Mouse (Mus musculus): ENCODE results near the gene Ugt1a9. TPM values are rescaled to one million over a fixed set of nuclear protein-coding genes. Genes with fewer than 3 reads are reported as not detected.
"Not testable (repeated sequence)": the region's sequence is repeated elsewhere in the genome, so short reads cannot be mapped to it uniquely, and the experiment has no call there.

Gene Ugt1a9
- polyA plus RNA-seq, 1 experiment from 2014 or later = not detected

DNA sequence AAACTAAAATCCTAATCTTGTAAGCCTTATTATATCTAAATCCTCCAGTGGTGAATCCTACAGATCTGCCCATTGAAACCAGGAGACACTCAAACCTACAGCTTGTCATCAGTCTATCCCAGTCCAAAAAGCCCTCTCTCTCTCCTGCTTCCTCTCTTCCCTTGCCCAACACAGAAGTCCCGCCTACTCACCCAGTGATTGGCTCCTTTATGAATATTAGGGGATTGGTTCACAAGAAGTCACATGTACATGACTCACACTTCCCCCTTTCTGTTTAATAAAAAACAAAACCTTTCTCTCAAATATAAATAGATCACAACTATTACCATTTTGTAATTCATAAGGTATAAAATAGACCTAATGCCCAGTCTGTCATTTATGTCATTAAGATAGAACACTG, 6.5 kb downstream of the Ugt1a9 start:
- H3K4me1 ChIP-seq (replicated peaks; ENCODE audit: control insufficient read depth, insufficient read depth, low read length) = no peaks in the 10 kb centered on the region
- H3K27ac ChIP-seq (ENCODE audit: low read depth, low read length) = no peak overlapping the region
- no peak for DNase-seq (ENCODE audit: low spot score)
- 72% methylated on average over 1 of the region's 1 CpGs for WGBS
- no peak overlapping the region for H3K9ac ChIP-seq (ENCODE audit: low read depth, low read length)
- no peaks in the 10 kb centered on the region for H3K36me3 ChIP-seq (ENCODE audit: control insufficient read depth, insufficient read depth, low read length)
- no peak overlapping the region for H3K4me3 ChIP-seq (ENCODE audit: low read depth, low read length)
- no peaks in the 10 kb centered on the region for H3K9me3 ChIP-seq (ENCODE audit: control insufficient read depth, low read length)
- no peak overlapping the region for H3K4me2 ChIP-seq
- no peak for ATAC-seq (replicated peaks; ENCODE audit: low FRiP score)
- no peaks in the 10 kb centered on the region for H3K27me3 ChIP-seq (replicated peaks; ENCODE audit: control insufficient read depth, insufficient read depth, low read length)

DNA sequence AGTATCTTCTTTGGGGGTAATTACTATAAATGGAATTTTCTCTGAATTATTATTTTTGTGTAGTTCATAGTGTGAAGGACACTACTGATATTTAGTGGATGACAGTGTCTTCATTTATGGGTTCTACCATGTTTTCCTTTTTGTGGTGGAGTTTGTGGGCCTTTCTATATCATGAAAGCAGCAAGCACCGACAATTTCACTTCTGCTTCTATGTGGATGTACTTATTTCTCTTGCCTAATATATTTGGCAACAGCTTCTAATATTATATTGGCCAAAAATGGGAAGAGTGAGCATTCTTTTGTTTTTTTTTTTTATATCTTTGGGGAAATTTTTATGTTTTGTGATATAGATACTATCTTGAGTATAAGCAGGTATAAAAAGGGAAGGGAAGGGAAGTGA, 11.1 kb downstream of the Ugt1a9 start:
- WGBS = 78% methylated on average over 1 of the region's 1 CpGs
- no peak overlapping the region for H3K4me2 ChIP-seq
- no peak overlapping the region for H3K27ac ChIP-seq (ENCODE audit: low read depth, low read length)
- H3K27me3 ChIP-seq (replicated peaks; ENCODE audit: control insufficient read depth, insufficient read depth, low read length) = no peaks in the 10 kb centered on the region
- H3K4me3 ChIP-seq (ENCODE audit: low read depth, low read length) = no peak overlapping the region
- H3K36me3 ChIP-seq (ENCODE audit: control insufficient read depth, insufficient read depth, low read length) = no peaks in the 10 kb centered on the region
- no peak overlapping the region for H3K9ac ChIP-seq (ENCODE audit: low read depth, low read length)
- no peaks in the 10 kb centered on the region for H3K9me3 ChIP-seq (ENCODE audit: control insufficient read depth, low read length)
- ATAC-seq (replicated peaks; ENCODE audit: low FRiP score) (no peak), DNase-seq (ENCODE audit: low spot score) (no peak)
- H3K4me1 ChIP-seq (replicated peaks; ENCODE audit: control insufficient read depth, insufficient read depth, low read length) = no peaks in the 10 kb centered on the region

DNA sequence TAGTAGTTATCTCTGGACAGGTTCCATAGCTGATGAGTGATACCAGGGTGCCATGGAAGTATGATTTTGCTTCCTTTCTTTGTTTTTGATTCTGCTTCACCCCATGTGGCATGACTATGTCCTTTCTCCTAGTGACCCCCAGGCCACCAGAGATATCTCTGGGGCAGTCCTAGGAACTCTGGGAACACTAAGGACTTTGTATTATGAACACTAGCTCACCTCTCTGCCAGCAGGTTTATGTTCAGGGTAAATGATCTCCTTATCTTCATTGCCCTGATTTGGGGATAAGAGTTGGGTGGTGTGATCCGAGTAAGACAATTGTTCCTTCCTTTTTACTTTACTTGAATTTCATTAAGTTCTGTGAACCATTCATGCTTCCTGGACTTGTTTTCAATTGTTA, 15.5 kb downstream of the Ugt1a9 start:
- WGBS = 55% methylated on average over 1 of the region's 1 CpGs
- no peak for ATAC-seq (replicated peaks; ENCODE audit: low FRiP score)
- H3K9ac ChIP-seq (ENCODE audit: low read depth, low read length) = no peak overlapping the region

DNA sequence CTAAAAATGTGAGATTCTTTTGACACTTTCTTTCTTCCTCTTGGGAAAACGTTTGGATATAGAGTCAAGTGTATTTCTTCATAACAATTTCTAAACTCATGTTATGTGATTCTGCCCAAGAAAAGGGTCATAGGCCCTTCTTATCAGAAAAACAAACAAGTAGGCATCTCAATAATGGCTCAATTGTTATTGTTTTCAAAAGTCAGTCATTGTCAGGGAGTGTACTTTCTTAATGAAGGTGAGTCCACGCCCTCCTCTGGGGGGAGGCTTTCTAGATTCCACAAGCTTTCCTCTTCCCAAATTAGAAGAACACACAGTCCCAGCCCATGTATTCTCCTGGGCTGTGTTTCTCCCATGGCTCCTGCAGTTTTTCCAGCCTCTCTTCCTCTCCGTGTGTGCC, 16.9 kb downstream of the Ugt1a9 start, which contains the start of gene Ugt1a8:
Gene Ugt1a8 (plus strand): TSS at position 301 of the 400 bp plus-strand sequence.
- Histone ChIP-seq H3K9me3 (ENCODE audit: control insufficient read depth, low read length) (no peaks in the 10 kb centered on the region), H3K4me2 (no peak within 1 kb of the TSS), H3K27ac (ENCODE audit: low read depth, low read length) (no peak within 1 kb of the TSS), H3K36me3 (ENCODE audit: control insufficient read depth, insufficient read depth, low read length) (no peaks in the 10 kb centered on the region), H3K9ac (ENCODE audit: low read depth, low read length) (no peak within 1 kb of the TSS), H3K4me3 (ENCODE audit: low read depth, low read length) (no peak within 1 kb of the TSS), H3K4me1 (replicated peaks; ENCODE audit: control insufficient read depth, insufficient read depth, low read length) (no peaks in the 10 kb centered on the region), H3K27me3 (replicated peaks; ENCODE audit: control insufficient read depth, insufficient read depth, low read length) (no peaks in the 10 kb centered on the region)
- no peak for ATAC-seq (replicated peaks; ENCODE audit: low FRiP score)
- no peak for DNase-seq (ENCODE audit: low spot score)
- 75% methylated on average over 3 of the region's 3 CpGs for WGBS

More for the DNA sequence above, 15.5 kb downstream of the Ugt1a9 start:
- Histone ChIP-seq H3K27ac (ENCODE audit: low read depth, low read length) (no peak overlapping the region), H3K36me3 (ENCODE audit: control insufficient read depth, insufficient read depth, low read length) (no peaks in the 10 kb centered on the region), H3K9me3 (ENCODE audit: control insufficient read depth, low read length) (no peaks in the 10 kb centered on the region), H3K4me3 (ENCODE audit: low read depth, low read length) (no peak overlapping the region), H3K4me1 (replicated peaks; ENCODE audit: control insufficient read depth, insufficient read depth, low read length) (no peaks in the 10 kb centered on the region), H3K4me2 (no peak overlapping the region), H3K27me3 (replicated peaks; ENCODE audit: control insufficient read depth, insufficient read depth, low read length) (no peaks in the 10 kb centered on the region)
- DNase-seq (ENCODE audit: low spot score) = no peak

DNA sequence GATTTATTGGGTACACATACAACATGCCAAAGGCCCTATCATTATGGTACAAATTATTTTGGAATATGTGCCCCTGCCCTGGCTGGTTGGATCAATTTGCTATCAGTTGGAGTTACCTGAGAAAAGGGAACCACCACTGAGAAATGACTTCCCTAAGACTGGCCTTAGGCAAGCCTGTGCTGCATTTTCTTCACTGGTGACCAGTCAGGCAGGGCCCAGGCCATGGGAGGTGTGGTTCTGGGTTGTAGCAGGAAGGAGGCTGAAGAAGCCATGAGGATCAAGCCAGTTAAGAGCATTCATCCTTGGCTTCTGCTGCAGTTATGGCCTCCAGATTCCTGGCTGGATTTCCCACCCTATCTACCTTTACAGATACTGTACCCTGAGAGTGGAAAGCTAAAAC, 21.7 kb downstream of the Ugt1a9 start:
- no peak overlapping the region for H3K27ac ChIP-seq (ENCODE audit: low read depth, low read length)
- H3K9me3 ChIP-seq (ENCODE audit: control insufficient read depth, low read length) = no peaks in the 10 kb centered on the region
- DNase-seq (ENCODE audit: low spot score) = no peak
- H3K4me2 ChIP-seq = no peak overlapping the region
- no peak overlapping the region for H3K9ac ChIP-seq (ENCODE audit: low read depth, low read length)
- no peaks in the 10 kb centered on the region for H3K27me3 ChIP-seq (replicated peaks; ENCODE audit: control insufficient read depth, insufficient read depth, low read length)
- no peaks in the 10 kb centered on the region for H3K36me3 ChIP-seq (ENCODE audit: control insufficient read depth, insufficient read depth, low read length)
- no peak for ATAC-seq (replicated peaks; ENCODE audit: low FRiP score)
- H3K4me3 ChIP-seq (ENCODE audit: low read depth, low read length) = no peak overlapping the region
- no peaks in the 10 kb centered on the region for H3K4me1 ChIP-seq (replicated peaks; ENCODE audit: control insufficient read depth, insufficient read depth, low read length)

DNA sequence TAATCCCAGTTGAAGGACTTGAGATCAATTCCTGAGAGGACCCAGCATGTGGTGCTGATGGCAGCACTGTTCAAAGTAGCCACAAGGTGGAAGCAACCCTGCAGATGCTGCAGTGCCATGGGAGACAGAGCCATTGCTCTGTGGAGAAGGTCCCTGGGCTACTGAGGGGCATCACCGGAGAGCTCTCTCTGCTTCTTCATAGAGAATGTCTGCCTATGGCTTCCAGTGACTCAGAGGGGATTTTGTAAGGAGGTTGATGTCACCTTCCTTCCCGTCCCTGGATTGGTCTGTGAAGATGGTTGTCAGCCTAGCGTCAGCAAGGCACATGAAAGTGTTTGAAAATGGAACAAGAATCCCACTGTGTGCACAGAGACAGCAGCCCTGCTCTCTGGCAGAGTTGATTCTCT, 23.7 kb downstream of the Ugt1a9 start:
- not testable (repeated sequence) for H3K27me3 ChIP-seq (replicated peaks; ENCODE audit: control insufficient read depth, insufficient read depth, low read length); DNase-seq (ENCODE audit: low spot score); H3K9ac ChIP-seq (ENCODE audit: low read depth, low read length); H3K9me3 ChIP-seq (ENCODE audit: control insufficient read depth, low read length); H3K4me1 ChIP-seq (replicated peaks; ENCODE audit: control insufficient read depth, insufficient read depth, low read length); ATAC-seq (replicated peaks; ENCODE audit: low FRiP score); H3K27ac ChIP-seq (ENCODE audit: low read depth, low read length); H3K4me3 ChIP-seq (ENCODE audit: low read depth, low read length); H3K36me3 ChIP-seq (ENCODE audit: control insufficient read depth, insufficient read depth, low read length); H3K4me2 ChIP-seq
- WGBS = 56% methylated on average over 3 of the region's 3 CpGs

DNA sequence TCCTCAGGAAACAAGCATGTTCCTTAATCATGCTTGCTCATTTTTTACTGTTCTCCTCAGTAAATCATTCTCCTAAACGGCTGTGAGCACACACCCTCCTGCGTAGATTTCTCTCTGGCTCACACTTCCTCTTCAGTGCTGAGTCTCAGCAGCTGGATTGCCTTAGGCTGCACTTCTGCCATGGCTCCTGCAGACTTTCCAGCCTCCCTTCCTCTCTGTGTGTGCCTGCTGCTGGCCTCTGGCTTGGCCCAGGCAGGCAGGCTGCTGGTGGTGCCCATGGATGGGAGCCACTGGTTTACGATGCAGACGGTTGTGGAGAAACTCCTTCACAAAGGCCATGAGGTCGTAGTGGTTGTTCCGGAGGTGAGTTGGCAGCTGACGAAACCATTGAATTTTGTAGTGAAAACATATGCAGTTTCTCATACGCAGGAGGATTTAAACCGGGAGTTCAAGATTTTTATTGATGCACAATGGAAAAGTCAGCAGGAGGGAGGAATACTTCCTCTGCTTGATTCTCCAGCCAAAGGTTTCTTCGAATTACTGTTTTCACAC, 24.4 kb downstream of the Ugt1a9 start, which contains the start of gene Ugt1a7c:
Gene Ugt1a7c (plus strand): TSS at position 122 of the 552 bp plus-strand sequence.
- Histone ChIP-seq H3K36me3 (ENCODE audit: control insufficient read depth, insufficient read depth, low read length) (no peaks in the 10 kb centered on the region), H3K9ac (ENCODE audit: low read depth, low read length) (no peak within 1 kb of the TSS), H3K27me3 (replicated peaks; ENCODE audit: control insufficient read depth, insufficient read depth, low read length) (no peaks in the 10 kb centered on the region), H3K27ac (ENCODE audit: low read depth, low read length) (no peak within 1 kb of the TSS), H3K9me3 (ENCODE audit: control insufficient read depth, low read length) (no peaks in the 10 kb centered on the region), H3K4me2 (no peak within 1 kb of the TSS), H3K4me1 (replicated peaks; ENCODE audit: control insufficient read depth, insufficient read depth, low read length) (no peaks in the 10 kb centered on the region), H3K4me3 (ENCODE audit: low read depth, low read length) (no peak within 1 kb of the TSS)
- WGBS = 52% methylated on average over 10 of the region's 10 CpGs
- no peak for ATAC-seq (replicated peaks; ENCODE audit: low FRiP score)
- no peak for DNase-seq (ENCODE audit: low spot score)

DNA sequence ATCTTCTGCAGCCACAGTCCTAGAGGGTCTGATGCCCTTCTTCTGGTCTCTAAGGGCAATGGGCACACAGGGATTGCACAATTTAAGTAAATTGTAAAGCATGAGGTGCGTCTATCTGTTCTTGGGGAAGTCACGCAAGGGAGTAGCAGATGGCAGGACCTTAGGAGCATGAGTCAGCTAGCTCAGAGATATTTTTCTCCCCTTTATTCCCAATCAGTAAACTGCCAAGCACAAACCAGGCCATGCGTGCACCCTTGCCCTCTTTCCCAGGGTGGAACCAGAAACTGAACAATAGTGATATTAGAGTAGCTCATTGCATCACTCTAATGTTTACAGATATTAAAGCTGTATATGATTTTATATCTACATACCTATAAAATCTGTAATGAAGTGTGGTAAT, 27.9 kb downstream of the Ugt1a9 start:
- not testable (repeated sequence) for H3K9ac ChIP-seq (ENCODE audit: low read depth, low read length); H3K4me1 ChIP-seq (replicated peaks; ENCODE audit: control insufficient read depth, insufficient read depth, low read length); H3K4me2 ChIP-seq; H3K27me3 ChIP-seq (replicated peaks; ENCODE audit: control insufficient read depth, insufficient read depth, low read length); H3K4me3 ChIP-seq (ENCODE audit: low read depth, low read length); H3K27ac ChIP-seq (ENCODE audit: low read depth, low read length); ATAC-seq (replicated peaks; ENCODE audit: low FRiP score); DNase-seq (ENCODE audit: low spot score); H3K9me3 ChIP-seq (ENCODE audit: control insufficient read depth, low read length); H3K36me3 ChIP-seq (ENCODE audit: control insufficient read depth, insufficient read depth, low read length)
- 73% methylated on average over 3 of the region's 3 CpGs for WGBS

DNA sequence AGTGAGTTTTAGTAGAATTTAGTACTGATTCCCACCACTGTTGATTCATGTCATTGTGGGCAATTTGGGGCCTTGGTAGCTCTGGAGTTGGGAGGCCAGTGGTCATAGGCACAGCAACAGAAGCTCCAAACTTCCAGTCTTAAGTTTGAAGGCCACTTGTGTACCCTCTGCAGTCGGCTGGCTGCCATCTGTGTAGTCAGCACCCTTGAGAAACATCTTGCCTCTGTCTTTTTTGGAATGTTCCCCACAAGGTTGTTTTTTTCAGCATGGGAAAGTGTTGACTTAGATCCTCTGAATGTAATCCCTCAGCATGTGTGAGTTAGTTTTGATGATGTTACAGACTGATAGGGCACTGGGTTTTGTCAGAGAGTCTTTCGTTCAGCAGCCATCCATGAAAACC, 29.1 kb downstream of the Ugt1a9 start:
- not testable (repeated sequence) for H3K4me1 ChIP-seq (replicated peaks; ENCODE audit: control insufficient read depth, insufficient read depth, low read length); H3K4me3 ChIP-seq (ENCODE audit: low read depth, low read length); H3K9me3 ChIP-seq (ENCODE audit: control insufficient read depth, low read length); H3K9ac ChIP-seq (ENCODE audit: low read depth, low read length); ATAC-seq (replicated peaks; ENCODE audit: low FRiP score); H3K4me2 ChIP-seq; H3K27ac ChIP-seq (ENCODE audit: low read depth, low read length); H3K36me3 ChIP-seq (ENCODE audit: control insufficient read depth, insufficient read depth, low read length); DNase-seq (ENCODE audit: low spot score); H3K27me3 ChIP-seq (replicated peaks; ENCODE audit: control insufficient read depth, insufficient read depth, low read length)
- 79% methylated on average over 2 of the region's 2 CpGs for WGBS
